ENCODE assay signal across 10 mouse cellular contexts in genomic region chr9:108213105-108213504, GRCm38 (mm10). TPM values are rescaled to one million over a fixed set of nuclear protein-coding genes. Genes with fewer than 3 reads are reported as not detected.
A peak's percentile ranks its signal among the peaks of the same experiment; 100 is the strongest.
DNase-seq lines count a peak whose midpoint lies in the region; ATAC-seq and TF ChIP-seq lines count a peak whose summit lies in the region.
"Had no signal": no experiment of that assay in that cellular context is flagged by ENCODE, and none has a peak within 500 bp of the region (broad histone marks: within the 10 kb centered on the region; RNA-seq: fewer than 3 reads in every experiment).

No protein-coding gene starts in this region.

- no peak for ATAC-seq in embryonic facial prominence, embryonic 15.5 days (ENCODE audit: insufficient number of reproducible peaks, low FRiP score, low TSS enrichment, low read depth)
- ATAC-seq in hindbrain, embryonic 14.5 days (ENCODE audit: low FRiP score), result peak; percentile 71; the same call in 1 of the 2 replicates
- ATAC-seq in neural tube, embryonic 13.5 days (ENCODE audit: low read depth), result peak; percentile 65; the same call in 1 of the 2 replicates
- no peak for ATAC-seq in cerebellum, adult (ENCODE audit: insufficient number of reproducible peaks, low FRiP score, low TSS enrichment)

- no peaks in the 10 kb centered on the region for H3K9me3 ChIP-seq in embryonic facial prominence, embryonic 15.5 days (replicated peaks)
- H3K9me3 ChIP-seq in hindbrain, embryonic 14.5 days (ENCODE audit: control insufficient read depth, low read length), result no peaks in the 10 kb centered on the region
- no peaks in the 10 kb centered on the region for H3K9me3 ChIP-seq in neural tube, embryonic 13.5 days
- H3K9me3 ChIP-seq: liver, embryonic 13.5 days had no signal

- H3K27me3 ChIP-seq in embryonic facial prominence, embryonic 15.5 days, result no peaks in the 10 kb centered on the region
- H3K27me3 ChIP-seq in hindbrain, embryonic 14.5 days (ENCODE audit: control insufficient read depth, insufficient read depth, low read length), result no peaks in the 10 kb centered on the region
- H3K27me3 ChIP-seq in neural tube, embryonic 13.5 days, result no peaks in the 10 kb centered on the region
- H3K27me3 ChIP-seq: liver, embryonic 13.5 days had no signal

- H3K4me2 ChIP-seq in embryonic facial prominence, embryonic 15.5 days (replicated peaks), result no peak overlapping the region
- H3K4me2 ChIP-seq in hindbrain, embryonic 14.5 days (replicated peaks), result peak overlapping the region; percentile 18; the same call in 1 of the 2 replicates
- H3K4me2 ChIP-seq in neural tube, embryonic 13.5 days, result no peak overlapping the region
- H3K4me2 ChIP-seq: liver, embryonic 13.5 days had no signal

- no peak overlapping the region for H3K4me3 ChIP-seq in layer of hippocampus, adult 2 months
- no peak overlapping the region for H3K4me3 ChIP-seq in embryonic facial prominence, embryonic 15.5 days (replicated peaks)
- H3K4me3 ChIP-seq in hindbrain, embryonic 14.5 days (replicated peaks; ENCODE audit: low read length), result no peak overlapping the region
- H3K4me3 ChIP-seq in neural tube, embryonic 13.5 days, result no peak overlapping the region
- H3K4me3 ChIP-seq: liver, embryonic 13.5 days had no signal

- DNase-seq in layer of hippocampus, adult 2 months (ENCODE audit: low spot score in 2 of 2), result no peak
- no peak for DNase-seq in layer of hippocampus, adult 9-11 months
- peak; percentile 55 for DNase-seq in hindbrain, embryonic 14.5 days (ENCODE audit: low spot score)
- no peak for DNase-seq in urinary bladder, adult 2 months (ENCODE audit: low spot score)
- DNase-seq in kidney, postnatal 14 days, result no peak
- DNase-seq: kidney, postnatal 25 days; liver, embryonic 13.5 days had no signal

- no peak overlapping the region for H3K9ac ChIP-seq in embryonic facial prominence, embryonic 15.5 days
- peak overlapping the region; percentile 41 for H3K9ac ChIP-seq in hindbrain, embryonic 14.5 days
- H3K9ac ChIP-seq in neural tube, embryonic 13.5 days, result peak overlapping the region; percentile 35
- H3K9ac ChIP-seq: liver, embryonic 13.5 days had no signal

- no peak for TF ChIP-seq CTCF in layer of hippocampus, adult 2 months (conservative IDR thresholded peaks at IDR 0.05)

- H3K36me3 ChIP-seq in embryonic facial prominence, embryonic 15.5 days, result peaks cover 41% of the 10 kb centered on the region
- H3K36me3 ChIP-seq in hindbrain, embryonic 14.5 days (replicated peaks; ENCODE audit: control insufficient read depth, insufficient read depth), result peaks cover 40% of the 10 kb centered on the region
- H3K36me3 ChIP-seq in neural tube, embryonic 13.5 days, result peaks cover 42% of the 10 kb centered on the region

- H3K27ac ChIP-seq in layer of hippocampus, adult 2 months, result peak overlapping the region; percentile 28
- peak overlapping the region; percentile 56; the same call in 1 of the 2 replicates for H3K27ac ChIP-seq in embryonic facial prominence, embryonic 15.5 days (replicated peaks)
- H3K27ac ChIP-seq in hindbrain, embryonic 14.5 days, result peak overlapping the region; percentile 78
- H3K27ac ChIP-seq in neural tube, embryonic 13.5 days (replicated peaks), result peak overlapping the region; percentile 81
- H3K27ac ChIP-seq: liver, embryonic 13.5 days had no signal

- 0 out of 2 replicates have a peak, but pooled peaks cover 7% of the 10 kb centered on the region for H3K4me1 ChIP-seq in embryonic facial prominence, embryonic 15.5 days
- H3K4me1 ChIP-seq in hindbrain, embryonic 14.5 days (replicated peaks; ENCODE audit: control insufficient read depth, insufficient read depth, low read length), result peaks cover 19% of the 10 kb centered on the region
- peaks cover 24% of the 10 kb centered on the region for H3K4me1 ChIP-seq in neural tube, embryonic 13.5 days (replicated peaks)
- H3K4me1 ChIP-seq: liver, embryonic 13.5 days had no signal

- WGBS in embryonic facial prominence, embryonic 15.5 days, result 38% methylated on average over 7 of the region's 7 CpGs
- WGBS in hindbrain, embryonic 14.5 days, result 8% methylated on average over 7 of the region's 7 CpGs
- 12% methylated on average over 7 of the region's 7 CpGs for WGBS in neural tube, embryonic 13.5 days

RNA-seq across cellular contexts. Expression of gene Bsn, which starts 22.9 kb away (rescaled TPM):
- total RNA-seq in layer of hippocampus, adult 2 months (2021), result 100 to 1,000 TPM; 236 to 246 TPM
- polyA plus RNA-seq in embryonic facial prominence, embryonic 15.5 days (2015; fragmentation: Nextera tagmentation; extraction: Ambion mirVana), result 1.0 and 1.3 TPM in 2 replicates
- 15.4 and 15.7 TPM in 2 replicates for polyA plus RNA-seq in hindbrain, embryonic 14.5 days (2014; fragmentation: Nextera tagmentation; extraction: Ambion mirVana)
- polyA plus RNA-seq in neural tube, embryonic 13.5 days (2015; fragmentation: Nextera tagmentation; extraction: Ambion mirVana), result 6.9 and 7.0 TPM in 2 replicates
- polyA plus RNA-seq in urinary bladder, adult 2 months (2012; rRNA removed), result 0.41 and 0.44 TPM in 2 replicates

RNA-seq across cellular contexts. Expression of gene Dag1, which starts 50.7 kb away (rescaled TPM):
- total RNA-seq in layer of hippocampus, adult 2 months (2021), result 10 to 100 TPM; 74.4 to 76.5 TPM
- polyA plus RNA-seq in embryonic facial prominence, embryonic 15.5 days (2015; fragmentation: Nextera tagmentation; extraction: Ambion mirVana), result 84.0 and 85.9 TPM in 2 replicates
- 76.7 and 83.0 TPM in 2 replicates for polyA plus RNA-seq in hindbrain, embryonic 14.5 days (2014; fragmentation: Nextera tagmentation; extraction: Ambion mirVana)
- polyA plus RNA-seq in neural tube, embryonic 13.5 days (2015; fragmentation: Nextera tagmentation; extraction: Ambion mirVana), result 57.2 and 57.6 TPM in 2 replicates
- polyA plus RNA-seq in urinary bladder, adult 2 months (2012; rRNA removed), result 38.3 and 71.9 TPM in 2 replicates

Comparison
In these comparisons a context has a peak if more than half of its experiments do, and no peak if none do; other contexts are left out.
1. H3K27ac ChIP-seq: peak in every context shown above with its lines; median percentile 81 in neural tube, embryonic 13.5 days; 78 in hindbrain, embryonic 14.5 days; 56 in embryonic facial prominence, embryonic 15.5 days; 28 in layer of hippocampus, adult 2 months.
2. ATAC-seq: peak in hindbrain, embryonic 14.5 days (single experiment) and neural tube, embryonic 13.5 days (single experiment); none in embryonic facial prominence, embryonic 15.5 days (single experiment) and cerebellum, adult (single experiment).